Mouse (Mus musculus): ENCODE measurements around the gene Ano10. TPM values are rescaled to one million over a fixed set of nuclear protein-coding genes. Genes with fewer than 3 reads are reported as not detected.
A peak's percentile ranks its signal among the peaks of the same experiment; 100 is the strongest.

The Ano10 gene
- polyA plus RNA-seq, 1 experiment from 2014 or later, result 35.3 TPM

- no peak overlapping the region for H3K4me3 ChIP-seq (ENCODE audit: low read depth, low read length)
- WGBS, result 14% methylated on average over 4 of the region's 11 CpGs
- H3K36me3 ChIP-seq (ENCODE audit: control insufficient read depth, insufficient read depth, low read length), result no peaks in the 10 kb centered on the region
- H3K27ac ChIP-seq (ENCODE audit: low read length), result no peak overlapping the region
- ATAC-seq, result peak; percentile 25; the same call in 1 of the 2 replicates
- H3K9ac ChIP-seq (ENCODE audit: low read depth, low read length), result no peak overlapping the region
- no peaks in the 10 kb centered on the region for H3K9me3 ChIP-seq (replicated peaks; ENCODE audit: control insufficient read depth, low read length, poor library complexity, severe bottlenecking)
- H3K4me2 ChIP-seq (ENCODE audit: low read length), result no peak overlapping the region
- peaks cover 5% of the 10 kb centered on the region; the same call in 1 of the 2 replicates for H3K4me1 ChIP-seq (ENCODE audit: control insufficient read depth, insufficient read depth, low read length)
- no peaks in the 10 kb centered on the region for H3K27me3 ChIP-seq (ENCODE audit: control insufficient read depth, insufficient read depth, low read depth, low read length)
Observed at GRCm38 (mm10) chr9:122285146-122285832, 8.9 kb downstream of the Ano10 start.

- Histone ChIP-seq H3K27ac (ENCODE audit: low read length) (no peak overlapping the region), H3K36me3 (ENCODE audit: control insufficient read depth, insufficient read depth, low read length) (no peaks in the 10 kb centered on the region), H3K27me3 (ENCODE audit: control insufficient read depth, insufficient read depth, low read depth, low read length) (no peaks in the 10 kb centered on the region), H3K4me2 (ENCODE audit: low read length) (no peak overlapping the region), H3K4me3 (ENCODE audit: low read depth, low read length) (no peak overlapping the region), H3K4me1 (ENCODE audit: control insufficient read depth, insufficient read depth, low read length) (peaks cover 5% of the 10 kb centered on the region; the same call in 1 of the 2 replicates), H3K9me3 (replicated peaks; ENCODE audit: control insufficient read depth, low read length, poor library complexity, severe bottlenecking) (no peaks in the 10 kb centered on the region), H3K9ac (ENCODE audit: low read depth, low read length) (no peak overlapping the region)
- WGBS, result 40% methylated on average over 2 of the region's 2 CpGs
- ATAC-seq, result no peak
Observed at GRCm38 (mm10) chr9:122284696-122285095, 9.5 kb downstream of the Ano10 start.

DNA sequence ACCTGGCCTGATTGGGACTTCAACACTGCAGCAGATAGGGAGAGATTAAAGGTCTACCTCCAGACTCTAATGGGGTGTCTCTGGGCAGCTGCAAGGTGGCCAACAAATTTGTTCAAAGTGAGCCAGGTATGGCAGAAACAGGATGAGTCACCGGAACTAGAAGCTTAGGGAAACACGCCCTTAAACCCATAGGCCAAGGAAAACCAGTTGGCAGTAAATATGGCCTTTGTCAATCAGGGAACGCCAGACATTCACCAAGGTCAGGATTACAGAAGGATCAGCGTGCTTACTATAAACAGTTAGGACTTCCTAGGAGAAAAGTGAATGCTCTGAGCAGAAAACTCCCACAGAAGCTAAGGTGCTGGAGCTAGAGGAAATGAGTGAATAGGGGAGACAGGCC is 13.2 kb downstream of the Ano10 start:
- Histone ChIP-seq H3K9ac (ENCODE audit: low read depth, low read length) (no peak overlapping the region), H3K9me3 (replicated peaks; ENCODE audit: control insufficient read depth, low read length, poor library complexity, severe bottlenecking) (no peaks in the 10 kb centered on the region), H3K4me3 (ENCODE audit: low read depth, low read length) (no peak overlapping the region), H3K4me1 (ENCODE audit: control insufficient read depth, insufficient read depth, low read length) (peaks cover 5% of the 10 kb centered on the region; the same call in 1 of the 2 replicates), H3K27ac (ENCODE audit: low read length) (no peak overlapping the region), H3K27me3 (ENCODE audit: control insufficient read depth, insufficient read depth, low read depth, low read length) (no peaks in the 10 kb centered on the region), H3K36me3 (ENCODE audit: control insufficient read depth, insufficient read depth, low read length) (0 out of 2 replicates have a peak, but pooled peaks cover 2% of the 10 kb centered on the region), H3K4me2 (ENCODE audit: low read length) (no peak overlapping the region)
- 93% methylated on average over 4 of the region's 4 CpGs for WGBS
- no peak for ATAC-seq

GRCm38 (mm10) chr9:122276665-122277064 is 17.6 kb downstream of the Ano10 start:
- WGBS, result 86% methylated on average over 2 of the region's 2 CpGs

GRCm38 (mm10) chr9:122276134-122276533 is 18.1 kb downstream of the Ano10 start:
- H3K27ac ChIP-seq (ENCODE audit: low read length), result no peak overlapping the region
- H3K9ac ChIP-seq (ENCODE audit: low read depth, low read length), result no peak overlapping the region
- ATAC-seq, result no peak
- WGBS, result 93% methylated on average over 4 of the region's 4 CpGs
- H3K4me2 ChIP-seq (ENCODE audit: low read length), result no peak overlapping the region
- H3K4me3 ChIP-seq (ENCODE audit: low read depth, low read length), result no peak overlapping the region
- H3K4me1 ChIP-seq (ENCODE audit: control insufficient read depth, insufficient read depth, low read length), result no peaks in the 10 kb centered on the region
- no peaks in the 10 kb centered on the region for H3K9me3 ChIP-seq (replicated peaks; ENCODE audit: control insufficient read depth, low read length, poor library complexity, severe bottlenecking)
- 0 out of 2 replicates have a peak, but pooled peaks cover 2% of the 10 kb centered on the region for H3K36me3 ChIP-seq (ENCODE audit: control insufficient read depth, insufficient read depth, low read length)
- H3K27me3 ChIP-seq (ENCODE audit: control insufficient read depth, insufficient read depth, low read depth, low read length), result no peaks in the 10 kb centered on the region

More at GRCm38 (mm10) chr9:122276665-122277064, 17.6 kb downstream of the Ano10 start:
- ATAC-seq, result no peak
- no peaks in the 10 kb centered on the region for H3K9me3 ChIP-seq (replicated peaks; ENCODE audit: control insufficient read depth, low read length, poor library complexity, severe bottlenecking)
- H3K4me2 ChIP-seq (ENCODE audit: low read length), result no peak overlapping the region
- 0 out of 2 replicates have a peak, but pooled peaks cover 2% of the 10 kb centered on the region for H3K36me3 ChIP-seq (ENCODE audit: control insufficient read depth, insufficient read depth, low read length)
- H3K4me1 ChIP-seq (ENCODE audit: control insufficient read depth, insufficient read depth, low read length), result no peaks in the 10 kb centered on the region
- H3K9ac ChIP-seq (ENCODE audit: low read depth, low read length), result no peak overlapping the region
- no peak overlapping the region for H3K27ac ChIP-seq (ENCODE audit: low read length)
- H3K4me3 ChIP-seq (ENCODE audit: low read depth, low read length), result no peak overlapping the region
- H3K27me3 ChIP-seq (ENCODE audit: control insufficient read depth, insufficient read depth, low read depth, low read length), result no peaks in the 10 kb centered on the region

DNA sequence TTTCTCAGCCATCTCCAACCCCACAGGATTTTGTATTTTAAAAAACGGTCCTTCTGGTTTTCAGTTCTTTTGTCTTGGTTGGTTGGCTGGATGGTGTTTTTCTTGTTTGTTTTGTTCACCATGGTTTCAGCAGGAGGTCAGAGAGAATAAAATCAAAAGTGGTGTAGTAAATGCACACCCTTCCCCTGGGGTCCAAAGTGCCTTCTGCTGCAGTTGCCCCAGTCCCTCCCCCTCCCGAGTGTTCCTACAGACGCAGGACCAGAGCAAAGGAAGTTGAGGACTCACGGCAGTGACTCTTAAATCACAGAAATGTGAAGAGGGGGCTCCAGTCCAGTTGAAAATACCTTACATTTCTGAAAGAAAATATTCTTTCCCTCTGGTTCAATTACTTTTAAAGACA is 19.9 kb downstream of the Ano10 start:
- Histone ChIP-seq H3K9me3 (replicated peaks; ENCODE audit: control insufficient read depth, low read length, poor library complexity, severe bottlenecking) (no peaks in the 10 kb centered on the region), H3K27ac (ENCODE audit: low read length) (no peak overlapping the region), H3K36me3 (ENCODE audit: control insufficient read depth, insufficient read depth, low read length) (0 out of 2 replicates have a peak, but pooled peaks cover 2% of the 10 kb centered on the region), H3K4me2 (ENCODE audit: low read length) (no peak overlapping the region), H3K9ac (ENCODE audit: low read depth, low read length) (no peak overlapping the region), H3K27me3 (ENCODE audit: control insufficient read depth, insufficient read depth, low read depth, low read length) (no peaks in the 10 kb centered on the region), H3K4me1 (ENCODE audit: control insufficient read depth, insufficient read depth, low read length) (no peaks in the 10 kb centered on the region; the same call in 1 of the 2 replicates), H3K4me3 (ENCODE audit: low read depth, low read length) (no peak overlapping the region)
- 89% methylated on average over 4 of the region's 4 CpGs for WGBS
- no peak for ATAC-seq

- Histone ChIP-seq H3K36me3 (ENCODE audit: control insufficient read depth, insufficient read depth, low read length) (0 out of 2 replicates have a peak, but pooled peaks cover 2% of the 10 kb centered on the region), H3K27me3 (ENCODE audit: control insufficient read depth, insufficient read depth, low read depth, low read length) (no peaks in the 10 kb centered on the region), H3K27ac (ENCODE audit: low read length) (no peak overlapping the region), H3K9me3 (replicated peaks; ENCODE audit: control insufficient read depth, low read length, poor library complexity, severe bottlenecking) (no peaks in the 10 kb centered on the region), H3K9ac (ENCODE audit: low read depth, low read length) (no peak overlapping the region), H3K4me3 (ENCODE audit: low read depth, low read length) (no peak overlapping the region), H3K4me2 (ENCODE audit: low read length) (no peak overlapping the region), H3K4me1 (ENCODE audit: control insufficient read depth, insufficient read depth, low read length) (no peaks in the 10 kb centered on the region; the same call in 1 of the 2 replicates)
- WGBS, result 91% methylated on average over 4 of the region's 4 CpGs
- no peak for ATAC-seq
Observed at GRCm38 (mm10) chr9:122273879-122274278, 20.3 kb downstream of the Ano10 start.

- ATAC-seq, result no peak
- no peaks in the 10 kb centered on the region for H3K9me3 ChIP-seq (replicated peaks; ENCODE audit: control insufficient read depth, low read length, poor library complexity, severe bottlenecking)
- H3K27me3 ChIP-seq (ENCODE audit: control insufficient read depth, insufficient read depth, low read depth, low read length), result no peaks in the 10 kb centered on the region
- 77% methylated on average over 4 of the region's 4 CpGs for WGBS
- no peaks in the 10 kb centered on the region; the same call in 1 of the 2 replicates for H3K4me1 ChIP-seq (ENCODE audit: control insufficient read depth, insufficient read depth, low read length)
- no peak overlapping the region for H3K27ac ChIP-seq (ENCODE audit: low read length)
- no peak overlapping the region for H3K4me2 ChIP-seq (ENCODE audit: low read length)
- no peak overlapping the region for H3K4me3 ChIP-seq (ENCODE audit: low read depth, low read length)
- peaks cover 3% of the 10 kb centered on the region; the same call in 1 of the 2 replicates for H3K36me3 ChIP-seq (ENCODE audit: control insufficient read depth, insufficient read depth, low read length)
- H3K9ac ChIP-seq (ENCODE audit: low read depth, low read length), result no peak overlapping the region
Observed at GRCm38 (mm10) chr9:122271866-122272265, 22.4 kb downstream of the Ano10 start.

DNA sequence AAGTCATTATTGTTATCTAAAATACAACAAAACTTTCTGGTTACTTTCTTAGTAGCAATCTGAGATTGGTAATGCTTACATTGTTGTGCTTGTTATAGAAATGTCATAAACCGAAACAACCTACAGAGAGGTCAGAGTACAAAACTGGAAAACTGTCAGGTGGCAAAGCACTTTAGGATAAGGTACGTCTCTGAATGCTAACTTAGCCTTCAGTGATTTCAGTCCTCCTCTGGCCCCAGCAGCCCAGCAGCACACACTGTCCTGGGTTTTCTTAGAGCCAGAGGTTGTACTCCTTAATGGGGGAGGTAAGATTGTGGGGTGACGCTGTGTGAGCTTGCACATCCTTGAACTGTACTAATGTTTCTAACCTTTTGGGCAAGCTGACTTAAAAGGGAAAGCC is 22.9 kb downstream of the Ano10 start:
- Histone ChIP-seq H3K4me1 (ENCODE audit: control insufficient read depth, insufficient read depth, low read length) (no peaks in the 10 kb centered on the region; the same call in 1 of the 2 replicates), H3K4me2 (ENCODE audit: low read length) (no peak overlapping the region), H3K9ac (ENCODE audit: low read depth, low read length) (no peak overlapping the region), H3K36me3 (ENCODE audit: control insufficient read depth, insufficient read depth, low read length) (peaks cover 3% of the 10 kb centered on the region; the same call in 1 of the 2 replicates), H3K27ac (ENCODE audit: low read length) (no peak overlapping the region), H3K4me3 (ENCODE audit: low read depth, low read length) (no peak overlapping the region), H3K9me3 (replicated peaks; ENCODE audit: control insufficient read depth, low read length, poor library complexity, severe bottlenecking) (no peaks in the 10 kb centered on the region), H3K27me3 (ENCODE audit: control insufficient read depth, insufficient read depth, low read depth, low read length) (no peaks in the 10 kb centered on the region)
- 92% methylated on average over 3 of the region's 3 CpGs for WGBS
- no peak for ATAC-seq

Measured in midbrain, embryonic 16.5 days (tissue).